Mouse (Mus musculus) hindbrain, embryonic 14.5 days (tissue): ENCODE measurements around the gene Rae1. TPM values are rescaled to one million over a fixed set of nuclear protein-coding genes. Genes with fewer than 3 reads are reported as not detected.

Experiments
- ATAC-seq: fragments of 200-750 bp; cut with Nextera tagmentation; 2 replicates; pipeline ENCODE4 v1.8.0; 2017; ENCODE audit warnings: moderate number of reproducible peaks, mild to moderate bottlenecking, moderate TSS enrichment, moderate library complexity; ENCODE audit not compliant: low FRiP score
- DNase-seq: peaks from one replicate; pipeline ENCODE4 v3.0.0-alpha.2; 2015; ENCODE audit warnings: low spot score
- H3K27ac ChIP-seq: fragments of 300-500 bp; sonication (generic); 2 replicates; pipeline ENCODE4 v1.5.1; 2014; ENCODE audit warnings: mild to moderate bottlenecking, moderate library complexity
- H3K27me3 ChIP-seq: fragments of 300-500 bp; sonication (generic); 2 replicates; pipeline ENCODE4 v1.6.1; 2014; ENCODE audit warnings: mild to moderate bottlenecking, low read length, mixed read lengths; ENCODE audit not compliant: control insufficient read depth, insufficient read depth
- H3K36me3 ChIP-seq: fragments of 300-500 bp; sonication (generic); replicated peaks from 2 replicates; pipeline ENCODE4 v1.6.1; 2014; ENCODE audit not compliant: control insufficient read depth, insufficient read depth
- H3K4me1 ChIP-seq: fragments of 300-500 bp; sonication (generic); replicated peaks from 2 replicates; pipeline ENCODE4 v1.6.1; 2014; ENCODE audit warnings: antibody characterized with exemption, low read length, mixed read lengths; ENCODE audit not compliant: control insufficient read depth, insufficient read depth
- H3K4me2 ChIP-seq: fragments of 300-500 bp; sonication (generic); replicated peaks from 2 replicates; pipeline ENCODE4 v1.6.1; 2014; ENCODE audit warnings: mild to moderate bottlenecking, moderate library complexity
- H3K4me3 ChIP-seq: fragments of 300-500 bp; sonication (generic); replicated peaks from 2 replicates; pipeline ENCODE4 v1.5.1; 2014; ENCODE audit warnings: mild to moderate bottlenecking, low read length
- H3K9ac ChIP-seq: fragments of 300-500 bp; sonication (generic); 2 replicates; pipeline ENCODE4 v1.6.1; 2014
- H3K9me3 ChIP-seq: fragments of 300-500 bp; sonication (generic); 2 replicates; pipeline ENCODE4 v1.6.1; 2016; ENCODE audit warnings: low read length; ENCODE audit not compliant: control insufficient read depth
- WGBS: fragments of 180-500 bp; shearing (Covaris S2); extraction: QIAGEN DNeasy Blood & Tissue Kit; methylation state at CpG from one replicate; pipeline ENCODE4 v1.1.7; 2014; 5-methylcytosine and 5-hydroxymethylcytosine counted together
- polyA plus RNA-seq: library from polyadenylated mRNA; unstranded; fragments of >200 nt; fragmentation: Nextera tagmentation; extraction: Ambion mirVana; gene quantifications from 2 replicates; pipeline ENCODE4 v1.2.1, GENCODE M21; 2014

Gene Rae1
- polyA plus RNA-seq, 1 experiment from 2014 or later, result 117 TPM

GRCm38 (mm10) chr2:173010220-173010717, 10.4 kb downstream of the Rae1 start:
- H3K4me3 ChIP-seq, result no peak overlapping the region
- no peaks in the 10 kb centered on the region for H3K27me3 ChIP-seq
- no peak for DNase-seq
- H3K27ac ChIP-seq, result no peak overlapping the region
- H3K9me3 ChIP-seq, result no peaks in the 10 kb centered on the region
- H3K9ac ChIP-seq, result no peak overlapping the region
- no peak for ATAC-seq
- no peaks in the 10 kb centered on the region for H3K4me1 ChIP-seq
- H3K4me2 ChIP-seq, result no peak overlapping the region
- H3K36me3 ChIP-seq, result peaks cover 97% of the 10 kb centered on the region
- 77% methylated on average over 3 of the region's 3 CpGs for WGBS

- Histone ChIP-seq H3K4me2 (no peak overlapping the region), H3K36me3 (peaks cover 98% of the 10 kb centered on the region), H3K9ac (no peak overlapping the region), H3K9me3 (no peaks in the 10 kb centered on the region), H3K4me3 (no peak overlapping the region), H3K27me3 (no peaks in the 10 kb centered on the region), H3K4me1 (no peaks in the 10 kb centered on the region), H3K27ac (no peak overlapping the region)
- DNase-seq, result no peak
- no peak for ATAC-seq
- WGBS, result 96% methylated on average over 8 of the region's 8 CpGs
Observed at GRCm38 (mm10) chr2:173011440-173011839, 11.5 kb downstream of the Rae1 start.

GRCm38 (mm10) chr2:173014741-173015287, 14.9 kb downstream of the Rae1 start:
- no peak overlapping the region for H3K4me3 ChIP-seq
- peaks cover under 1% of the 10 kb centered on the region; the same call in 1 of the 2 replicates for H3K4me1 ChIP-seq
- no peak overlapping the region for H3K4me2 ChIP-seq
- H3K36me3 ChIP-seq, result peaks cover 64% of the 10 kb centered on the region
- H3K27me3 ChIP-seq, result peaks cover 11% of the 10 kb centered on the region
- no peak overlapping the region for H3K27ac ChIP-seq
- 79% methylated on average over 7 of the region's 7 CpGs for WGBS
- H3K9me3 ChIP-seq, result no peaks in the 10 kb centered on the region
- ATAC-seq, result no peak
- DNase-seq, result no peak
- H3K9ac ChIP-seq, result no peak overlapping the region

GRCm38 (mm10) chr2:173017940-173018339, 18.0 kb downstream of the Rae1 start:
- WGBS, result 50% methylated on average over 6 of the region's 6 CpGs
- H3K27ac ChIP-seq, result no peak overlapping the region
- peaks cover 17% of the 10 kb centered on the region for H3K4me1 ChIP-seq
- H3K9me3 ChIP-seq, result no peaks in the 10 kb centered on the region
- ATAC-seq (no peak), DNase-seq (no peak)
- H3K4me2 ChIP-seq, result no peak overlapping the region
- peaks cover 33% of the 10 kb centered on the region for H3K36me3 ChIP-seq
- H3K4me3 ChIP-seq, result no peak overlapping the region
- H3K27me3 ChIP-seq, result peaks cover 24% of the 10 kb centered on the region
- H3K9ac ChIP-seq, result no peak overlapping the region

- 26% methylated on average over 8 of the region's 8 CpGs for WGBS
- no peak overlapping the region for H3K4me2 ChIP-seq
- H3K4me1 ChIP-seq, result peaks cover 24% of the 10 kb centered on the region
- ATAC-seq (no peak), DNase-seq (no peak)
- H3K27me3 ChIP-seq, result peaks cover 24% of the 10 kb centered on the region
- no peaks in the 10 kb centered on the region for H3K9me3 ChIP-seq
- H3K9ac ChIP-seq, result no peak overlapping the region
- no peak overlapping the region for H3K27ac ChIP-seq
- peaks cover 26% of the 10 kb centered on the region for H3K36me3 ChIP-seq
- no peak overlapping the region for H3K4me3 ChIP-seq
Observed at GRCm38 (mm10) chr2:173018618-173019017, 18.7 kb downstream of the Rae1 start.

GRCm38 (mm10) chr2:173019322-173019721, 19.4 kb downstream of the Rae1 start:
- ATAC-seq (no peak; the same call in 1 of the 2 replicates), DNase-seq (no peak)
- Histone ChIP-seq H3K36me3 (peaks cover 19% of the 10 kb centered on the region), H3K4me2 (peak overlapping the region; percentile 59), H3K9me3 (no peaks in the 10 kb centered on the region), H3K9ac (peak overlapping the region; percentile 42; the same call in 1 of the 2 replicates), H3K27me3 (peaks cover 24% of the 10 kb centered on the region), H3K4me3 (peak overlapping the region; percentile 35), H3K4me1 (peaks cover 27% of the 10 kb centered on the region), H3K27ac (no peak overlapping the region)
- WGBS, result 13% methylated on average over 9 of the region's 9 CpGs

GRCm38 (mm10) chr2:173019790-173020189, 19.9 kb downstream of the Rae1 start:
- ATAC-seq (peak; percentile 68), DNase-seq (peak; percentile 72)
- Histone ChIP-seq H3K4me2 (peak overlapping the region; percentile 59), H3K9ac (peak overlapping the region; percentile 42; the same call in 1 of the 2 replicates), H3K36me3 (peaks cover 14% of the 10 kb centered on the region), H3K27ac (no peak overlapping the region), H3K9me3 (no peaks in the 10 kb centered on the region), H3K4me3 (peak overlapping the region; percentile 35), H3K4me1 (peaks cover 29% of the 10 kb centered on the region), H3K27me3 (peaks cover 24% of the 10 kb centered on the region)
- 1% methylated on average over 29 of the region's 29 CpGs for WGBS

- no peak within 1 kb of the TSS for H3K27ac ChIP-seq
- peaks cover 36% of the 10 kb centered on the region for H3K4me1 ChIP-seq
- H3K4me2 ChIP-seq, result peak within 1 kb of the TSS; percentile 83
- H3K9ac ChIP-seq, result peak within 1 kb of the TSS; percentile 42; the same call in 1 of the 2 replicates
- peaks cover 8% of the 10 kb centered on the region for H3K36me3 ChIP-seq
- peaks cover 24% of the 10 kb centered on the region for H3K27me3 ChIP-seq
- peak within 1 kb of the TSS; percentile 35 for H3K4me3 ChIP-seq
- ATAC-seq (no peak), DNase-seq (no peak)
- WGBS, result 31% methylated on average over 11 of the region's 11 CpGs
- H3K9me3 ChIP-seq, result no peaks in the 10 kb centered on the region
Observed at GRCm38 (mm10) chr2:173020430-173020829, 20.5 kb downstream of the Rae1 start, which contains the start of gene Rbm38. Rbm38 (plus strand) TSS chr2:173020498.

- H3K4me1 ChIP-seq, result peaks cover 37% of the 10 kb centered on the region
- H3K9ac ChIP-seq, result peak overlapping the region; percentile 80
- H3K9me3 ChIP-seq, result no peaks in the 10 kb centered on the region
- peak overlapping the region; percentile 83 for H3K4me2 ChIP-seq
- DNase-seq (peak; percentile 91), ATAC-seq (peak; percentile 85)
- H3K27ac ChIP-seq, result peak overlapping the region; percentile 69
- H3K27me3 ChIP-seq, result peaks cover 24% of the 10 kb centered on the region
- no peaks in the 10 kb centered on the region for H3K36me3 ChIP-seq
- H3K4me3 ChIP-seq, result peak overlapping the region; percentile 89
- WGBS, result under 1% methylated on average over 54 of the region's 54 CpGs
Observed at GRCm38 (mm10) chr2:173021633-173022055, 21.7 kb downstream of the Rae1 start.
